39 mouse cellular contexts compared by ENCODE assay signal in the genomic region with DNA sequence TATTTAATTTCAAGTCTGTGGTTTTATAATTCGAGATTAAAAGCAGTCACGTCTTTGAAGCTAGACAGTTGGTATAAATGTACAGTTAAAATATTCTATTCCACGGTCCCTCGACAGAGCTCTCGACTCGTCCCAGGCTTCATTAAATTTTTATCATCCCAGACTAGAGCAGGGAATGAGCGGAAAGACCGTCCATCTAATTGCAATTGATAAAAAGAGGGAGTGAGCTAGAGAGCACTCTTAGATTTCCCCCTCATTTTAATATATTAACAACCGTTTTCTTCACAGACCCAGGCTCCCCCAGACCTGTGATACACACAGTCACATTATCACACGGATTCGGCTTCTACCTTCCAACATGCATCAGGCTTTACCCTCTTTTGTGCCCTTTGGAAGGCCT. TPM values are rescaled to one million over a fixed set of nuclear protein-coding genes. Genes with fewer than 3 reads are reported as not detected.
DNase-seq lines count a peak whose midpoint lies in the region; ATAC-seq lines count a peak whose summit lies in the region.
"Had no signal": no experiment of that assay in that cellular context is flagged by ENCODE, and none has a peak within 500 bp of the region (broad histone marks: within the 10 kb centered on the region; RNA-seq: fewer than 3 reads in every experiment).

No protein-coding gene starts in this region.

- 2% methylated on average over 11 of the region's 11 CpGs for WGBS in neural tube, embryonic 13.5 days
- WGBS in midbrain, embryonic 13.5 days = 1% methylated on average over 11 of the region's 11 CpGs
- WGBS in neural tube, embryonic 14.5 days = 1% methylated on average over 11 of the region's 11 CpGs

- H3K9ac ChIP-seq in neural tube, embryonic 13.5 days = peak overlapping the region; percentile 59; the same call in 1 of the 2 replicates
- no peak overlapping the region for H3K9ac ChIP-seq in midbrain, embryonic 13.5 days (replicated peaks)
- no peak overlapping the region for H3K9ac ChIP-seq in neural tube, embryonic 14.5 days (replicated peaks; ENCODE audit: low read depth, low read length)
- H3K9ac ChIP-seq: embryonic facial prominence, embryonic 13.5 days; kidney, embryonic 15.5 days; liver, embryonic 12.5 days; liver, postnatal 0 days had no signal

- peaks cover 94% of the 10 kb centered on the region for H3K27me3 ChIP-seq in neural tube, embryonic 13.5 days
- peaks cover 86% of the 10 kb centered on the region for H3K27me3 ChIP-seq in midbrain, embryonic 13.5 days
- H3K27me3 ChIP-seq in neural tube, embryonic 14.5 days (ENCODE audit: control insufficient read depth, insufficient read depth, low read length) = peaks cover 41% of the 10 kb centered on the region
- H3K27me3 ChIP-seq: CH12.LX had no signal

- peak overlapping the region; percentile 79 for H3K27ac ChIP-seq in neural tube, embryonic 13.5 days (replicated peaks)
- peak overlapping the region; percentile 73 for H3K27ac ChIP-seq in midbrain, embryonic 13.5 days
- 0 out of 2 replicates have a peak overlapping the region, but pooled peaks have one; percentile 40 for H3K27ac ChIP-seq in neural tube, embryonic 14.5 days (ENCODE audit: low read depth, low read length)
- H3K27ac ChIP-seq: embryonic facial prominence, embryonic 13.5 days; gastrocnemius, adult 2 months; kidney, embryonic 15.5 days; liver, embryonic 12.5 days had no signal

- peaks cover 22% of the 10 kb centered on the region for H3K4me1 ChIP-seq in neural tube, embryonic 13.5 days (replicated peaks)
- peaks cover 23% of the 10 kb centered on the region for H3K4me1 ChIP-seq in midbrain, embryonic 13.5 days (replicated peaks)
- H3K4me1 ChIP-seq in neural tube, embryonic 14.5 days (ENCODE audit: control insufficient read depth, insufficient read depth, low read length) = peaks cover 14% of the 10 kb centered on the region; the same call in 1 of the 2 replicates
- H3K4me1 ChIP-seq: liver, embryonic 12.5 days had no signal

- H3K4me2 ChIP-seq in neural tube, embryonic 13.5 days = peak overlapping the region; percentile 53
- H3K4me2 ChIP-seq in midbrain, embryonic 13.5 days (replicated peaks) = peak overlapping the region; percentile 44
- peak overlapping the region; percentile 18; the same call in 1 of the 2 replicates for H3K4me2 ChIP-seq in neural tube, embryonic 14.5 days (ENCODE audit: low read depth, low read length)
- H3K4me2 ChIP-seq: embryonic facial prominence, embryonic 13.5 days; heart, embryonic 11.5 days; kidney, embryonic 15.5 days; liver, embryonic 12.5 days had no signal

- 0 out of 2 replicates have a peak, but pooled peaks have one; percentile 57 for ATAC-seq in neural tube, embryonic 13.5 days (ENCODE audit: low read depth)
- ATAC-seq in midbrain, embryonic 13.5 days = peak; percentile 51; the same call in 1 of the 2 replicates
- ATAC-seq in neural tube, embryonic 14.5 days (ENCODE audit: low read depth) = peak; percentile 60
- ATAC-seq: activated CD4-positive, CD25-positive, alpha-beta regulatory T cell, adult 4 months; forebrain, embryonic 16.5 days; liver, embryonic 12.5 days; liver, postnatal 0 days; lung, postnatal 0 days had no signal

- no peak overlapping the region for H3K4me3 ChIP-seq in neural tube, embryonic 13.5 days
- H3K4me3 ChIP-seq in midbrain, embryonic 13.5 days (replicated peaks) = no peak overlapping the region; the same call in 1 of the 2 replicates
- H3K4me3 ChIP-seq in neural tube, embryonic 14.5 days (ENCODE audit: low read depth, low read length) = no peak overlapping the region
- H3K4me3 ChIP-seq: embryonic facial prominence, embryonic 13.5 days; erythroblast, embryonic 14.5 days; gastrocnemius, adult 2 months; kidney, embryonic 15.5 days; liver, embryonic 12.5 days had no signal

- DNase-seq in embryo, embryonic 10.5 days (ENCODE audit: low spot score) = peak; percentile 26
- DNase-seq in embryo, embryonic 11 days = no peak
- DNase-seq in neural tube, embryonic 10.5 days (ENCODE audit: extremely low spot score, low spot score) = no peak
- DNase-seq in right cerebral cortex, postnatal 25 days = no peak
- DNase-seq in lung, adult 18-20 months = no peak
- DNase-seq: adrenal gland, adult 2 months; adrenal gland, postnatal 36 days; cerebellum, adult 8-10 months; cerebellum, postnatal 36 days; gastrocnemius, adult 2 months; gastrocnemius, postnatal 36 days; heart, adult 18-20 months; heart, postnatal 4 days; kidney, adult 18-20 months; kidney, postnatal 36 days; layer of hippocampus, postnatal 36 days; left cerebral cortex, postnatal 4 days; liver, postnatal 0 days; lung, postnatal 4 days; thymus, postnatal 4 days had no signal

- no peaks in the 10 kb centered on the region for H3K36me3 ChIP-seq in neural tube, embryonic 13.5 days
- no peaks in the 10 kb centered on the region for H3K36me3 ChIP-seq in midbrain, embryonic 13.5 days
- no peaks in the 10 kb centered on the region for H3K36me3 ChIP-seq in neural tube, embryonic 14.5 days (ENCODE audit: control insufficient read depth, insufficient read depth, low read length)
- H3K36me3 ChIP-seq: embryonic facial prominence, embryonic 13.5 days; kidney, embryonic 15.5 days; liver, embryonic 12.5 days had no signal

- H3K9me3 ChIP-seq in neural tube, embryonic 13.5 days = no peaks in the 10 kb centered on the region
- H3K9me3 ChIP-seq in midbrain, embryonic 13.5 days = no peaks in the 10 kb centered on the region
- H3K9me3 ChIP-seq in neural tube, embryonic 14.5 days (ENCODE audit: control insufficient read depth, low read length) = no peaks in the 10 kb centered on the region
- H3K9me3 ChIP-seq: embryonic facial prominence, embryonic 13.5 days; kidney, embryonic 15.5 days; liver, embryonic 12.5 days had no signal

RNA-seq across cellular contexts. Expression of a gene that starts 8.3 kb away (rescaled TPM):
- polyA plus RNA-seq in neural tube, embryonic 13.5 days (2015; fragmentation: Nextera tagmentation; extraction: Ambion mirVana) = 5.1 and 6.8 TPM in 2 replicates
- 8.0 and 9.9 TPM in 2 replicates for polyA plus RNA-seq in midbrain, embryonic 13.5 days (2015; fragmentation: Nextera tagmentation; extraction: Ambion mirVana)
- polyA plus RNA-seq in neural tube, embryonic 14.5 days (2014; fragmentation: Nextera tagmentation; extraction: Ambion mirVana) = 3.6 and 5.4 TPM in 2 replicates
- polyA plus RNA-seq: activated CD4-positive, CD25-positive, alpha-beta regulatory T cell, adult 4 months; adrenal gland, adult 2 months; C2C12; erythroblast, embryonic 14.5 days; forebrain, embryonic 11.5 days; forebrain, embryonic 16.5 days; heart, embryonic 11.5 days; heart, embryonic 16.5 days; intestine, embryonic 14.5 days; kidney, embryonic 15.5 days; liver, embryonic 12.5 days; liver, postnatal 0 days; lung, postnatal 0 days; small intestine, adult 2 months; stomach, embryonic 14.5 days; thymus, postnatal 0 days had no signal
